Mouse (Mus musculus) C2C12 (cell line): ENCODE measurements around the gene Cntnap2.

Source experiments
- CTCF ChIP-seq: IDR thresholded peaks from one replicate; pipeline ENCODE4 v1.5.1; 2011; ENCODE audit not compliant: control insufficient read depth, insufficient read depth, insufficient read length
- MAX ChIP-seq: IDR thresholded peaks from one replicate; pipeline ENCODE4 v1.6.1; 2011; ENCODE audit warnings: mild to moderate bottlenecking, control low read depth
- MYOD1 ChIP-seq: IDR thresholded peaks from one replicate; pipeline ENCODE4 v1.6.1; 2011; ENCODE audit warnings: low read depth; ENCODE audit not compliant: control insufficient read depth, insufficient read length
- MYOG ChIP-seq: IDR thresholded peaks from one replicate; pipeline ENCODE4 v1.6.1; 2011; ENCODE audit not compliant: control insufficient read depth, insufficient read length; ENCODE audit errors: extremely low read depth
- USF1 ChIP-seq: IDR thresholded peaks from one replicate; pipeline ENCODE4 v1.6.1; 2011; ENCODE audit warnings: low read depth, mild to moderate bottlenecking, control low read depth, moderate library complexity

GRCm38 (mm10) chr6:47281584-47281983, 2222.4 kb downstream of the Cntnap2 start:
- TF ChIP-seq CTCF: no peak
- no peak for TF ChIP-seq MYOD1
- no peak for TF ChIP-seq MAX
- TF ChIP-seq MYOG: no peak
- no peak for TF ChIP-seq USF1
